Mouse (Mus musculus): ENCODE measurements around the gene Myo16.

DNA sequence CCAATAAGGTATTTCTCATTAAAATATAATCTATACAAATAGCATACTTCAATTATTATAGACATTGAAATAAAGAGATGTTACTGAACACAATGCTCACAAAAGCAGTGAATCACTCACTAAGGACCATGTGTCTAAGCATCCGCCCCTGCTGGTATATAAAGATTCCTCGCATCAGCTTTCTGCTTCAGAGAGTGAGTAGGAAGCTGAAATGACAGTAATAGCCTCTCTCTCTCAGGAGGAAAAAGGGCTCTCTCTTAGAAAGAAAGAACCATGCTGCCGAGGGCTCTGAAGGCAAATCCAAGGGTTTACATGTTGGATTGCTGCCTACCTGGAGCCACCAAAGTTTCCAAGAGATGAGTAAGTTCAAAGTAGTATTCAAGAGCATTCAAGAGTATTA is 392.2 kb downstream of the Myo16 start:
- TF ChIP-seq CTCF (IDR thresholded peaks at IDR 0.05; ENCODE audit: borderline replicate concordance, insufficient read depth, low read length), result no peak
- TF ChIP-seq POLR2A (IDR thresholded peaks at IDR 0.05; ENCODE audit: low read depth, low read length), result no peak
